Mouse (Mus musculus): ENCODE data around the gene Map4k2. TPM values are rescaled to one million over a fixed set of nuclear protein-coding genes. Genes with fewer than 3 reads are reported as not detected.
"Not testable (repeated sequence)": the region's sequence is repeated elsewhere in the genome, so short reads cannot be mapped to it uniquely, and the experiment has no call there.

Map4k2 gene
- polyA plus RNA-seq, 1 experiment from 2014 or later = 17.2 TPM

GRCm38 (mm10) chr19:6310181-6310580 lies 30.8 kb upstream of the Map4k2 start:
- no peak overlapping the region for H3K9ac ChIP-seq (ENCODE audit: low read length)
- H3K4me2 ChIP-seq (ENCODE audit: low read depth, low read length) = no peak overlapping the region
- no peaks in the 10 kb centered on the region for H3K27me3 ChIP-seq (ENCODE audit: control insufficient read depth, insufficient read depth, low read length)
- no peak for ATAC-seq (replicated peaks; ENCODE audit: extremely low read depth, insufficient read depth, low FRiP score)
- no peaks in the 10 kb centered on the region for H3K9me3 ChIP-seq (replicated peaks; ENCODE audit: control insufficient read depth, low read length)
- H3K27ac ChIP-seq (ENCODE audit: low read length) = no peak overlapping the region
- 92% methylated on average over 5 of the region's 5 CpGs for WGBS
- H3K4me3 ChIP-seq (ENCODE audit: low read length) = no peak overlapping the region
- peaks cover 6% of the 10 kb centered on the region; the same call in 1 of the 2 replicates for H3K4me1 ChIP-seq (ENCODE audit: control insufficient read depth, insufficient read depth, low read length)
- peaks cover 19% of the 10 kb centered on the region for H3K36me3 ChIP-seq (ENCODE audit: control insufficient read depth, insufficient read depth)

- 83% methylated on average over 3 of the region's 3 CpGs for WGBS
- H3K27me3 ChIP-seq (ENCODE audit: control insufficient read depth, insufficient read depth, low read length); H3K4me1 ChIP-seq (ENCODE audit: control insufficient read depth, insufficient read depth, low read length); H3K9me3 ChIP-seq (replicated peaks; ENCODE audit: control insufficient read depth, low read length); H3K27ac ChIP-seq (ENCODE audit: low read length); H3K9ac ChIP-seq (ENCODE audit: low read length); ATAC-seq (replicated peaks; ENCODE audit: extremely low read depth, insufficient read depth, low FRiP score); H3K4me3 ChIP-seq (ENCODE audit: low read length); H3K4me2 ChIP-seq (ENCODE audit: low read depth, low read length): not testable (repeated sequence)
- peaks cover 24% of the 10 kb centered on the region for H3K36me3 ChIP-seq (ENCODE audit: control insufficient read depth, insufficient read depth)
These were observed 29.2 kb upstream of the Map4k2 start for GRCm38 (mm10) chr19:6311783-6312182.

- Histone ChIP-seq H3K4me1 (ENCODE audit: control insufficient read depth, insufficient read depth, low read length) (no peaks in the 10 kb centered on the region), H3K4me2 (ENCODE audit: low read depth, low read length) (no peak overlapping the region), H3K9me3 (replicated peaks; ENCODE audit: control insufficient read depth, low read length) (no peaks in the 10 kb centered on the region), H3K9ac (ENCODE audit: low read length) (no peak overlapping the region), H3K27ac (ENCODE audit: low read length) (no peak overlapping the region), H3K27me3 (ENCODE audit: control insufficient read depth, insufficient read depth, low read length) (no peaks in the 10 kb centered on the region), H3K36me3 (ENCODE audit: control insufficient read depth, insufficient read depth) (peaks cover 37% of the 10 kb centered on the region), H3K4me3 (ENCODE audit: low read length) (no peak overlapping the region)
- 90% methylated on average over 8 of the region's 8 CpGs for WGBS
- ATAC-seq (replicated peaks; ENCODE audit: extremely low read depth, insufficient read depth, low FRiP score) = no peak
These were observed 27.1 kb upstream of the Map4k2 start for GRCm38 (mm10) chr19:6313796-6314195.

GRCm38 (mm10) chr19:6314513-6314912 lies 26.4 kb upstream of the Map4k2 start:
- 78% methylated on average over 8 of the region's 8 CpGs for WGBS
- no peak overlapping the region for H3K9ac ChIP-seq (ENCODE audit: low read length)
- H3K4me3 ChIP-seq (ENCODE audit: low read length) = no peak overlapping the region
- no peaks in the 10 kb centered on the region for H3K4me1 ChIP-seq (ENCODE audit: control insufficient read depth, insufficient read depth, low read length)
- no peak overlapping the region for H3K27ac ChIP-seq (ENCODE audit: low read length)
- H3K9me3 ChIP-seq (replicated peaks; ENCODE audit: control insufficient read depth, low read length) = no peaks in the 10 kb centered on the region
- H3K4me2 ChIP-seq (ENCODE audit: low read depth, low read length) = no peak overlapping the region
- no peaks in the 10 kb centered on the region for H3K27me3 ChIP-seq (ENCODE audit: control insufficient read depth, insufficient read depth, low read length)
- no peak for ATAC-seq (replicated peaks; ENCODE audit: extremely low read depth, insufficient read depth, low FRiP score)
- peaks cover 39% of the 10 kb centered on the region for H3K36me3 ChIP-seq (ENCODE audit: control insufficient read depth, insufficient read depth)

GRCm38 (mm10) chr19:6315573-6315972 lies 25.4 kb upstream of the Map4k2 start:
- Histone ChIP-seq H3K4me1 (ENCODE audit: control insufficient read depth, insufficient read depth, low read length) (no peaks in the 10 kb centered on the region), H3K9ac (ENCODE audit: low read length) (no peak overlapping the region), H3K9me3 (replicated peaks; ENCODE audit: control insufficient read depth, low read length) (no peaks in the 10 kb centered on the region), H3K4me2 (ENCODE audit: low read depth, low read length) (no peak overlapping the region), H3K36me3 (ENCODE audit: control insufficient read depth, insufficient read depth) (peaks cover 36% of the 10 kb centered on the region), H3K4me3 (ENCODE audit: low read length) (no peak overlapping the region), H3K27ac (ENCODE audit: low read length) (no peak overlapping the region), H3K27me3 (ENCODE audit: control insufficient read depth, insufficient read depth, low read length) (no peaks in the 10 kb centered on the region)
- WGBS = 78% methylated on average over 14 of the region's 14 CpGs
- ATAC-seq (replicated peaks; ENCODE audit: extremely low read depth, insufficient read depth, low FRiP score) = no peak

- Histone ChIP-seq H3K27ac (ENCODE audit: low read length) (no peak overlapping the region), H3K4me3 (ENCODE audit: low read length) (no peak overlapping the region), H3K9me3 (replicated peaks; ENCODE audit: control insufficient read depth, low read length) (no peaks in the 10 kb centered on the region), H3K4me2 (ENCODE audit: low read depth, low read length) (no peak overlapping the region), H3K27me3 (ENCODE audit: control insufficient read depth, insufficient read depth, low read length) (no peaks in the 10 kb centered on the region), H3K36me3 (ENCODE audit: control insufficient read depth, insufficient read depth) (peaks cover 28% of the 10 kb centered on the region), H3K9ac (ENCODE audit: low read length) (no peak overlapping the region), H3K4me1 (ENCODE audit: control insufficient read depth, insufficient read depth, low read length) (peaks cover 8% of the 10 kb centered on the region)
- WGBS = 87% methylated on average over 12 of the region's 12 CpGs
- no peak for ATAC-seq (replicated peaks; ENCODE audit: extremely low read depth, insufficient read depth, low FRiP score)
These were observed 22.8 kb upstream of the Map4k2 start for GRCm38 (mm10) chr19:6318145-6318544.

GRCm38 (mm10) chr19:6321358-6321757 lies 19.6 kb upstream of the Map4k2 start:
- peaks cover 15% of the 10 kb centered on the region; the same call in 1 of the 2 replicates for H3K36me3 ChIP-seq (ENCODE audit: control insufficient read depth, insufficient read depth)
- H3K27ac ChIP-seq (ENCODE audit: low read length) = no peak overlapping the region
- H3K9me3 ChIP-seq (replicated peaks; ENCODE audit: control insufficient read depth, low read length) = no peaks in the 10 kb centered on the region
- WGBS = 49% methylated on average over 8 of the region's 8 CpGs
- ATAC-seq (replicated peaks; ENCODE audit: extremely low read depth, insufficient read depth, low FRiP score) = peak; percentile 40; the same call in 1 of the 2 replicates
- peaks cover 8% of the 10 kb centered on the region for H3K4me1 ChIP-seq (ENCODE audit: control insufficient read depth, insufficient read depth, low read length)
- no peak overlapping the region for H3K9ac ChIP-seq (ENCODE audit: low read length)
- H3K4me2 ChIP-seq (ENCODE audit: low read depth, low read length) = no peak overlapping the region
- H3K27me3 ChIP-seq (ENCODE audit: control insufficient read depth, insufficient read depth, low read length) = no peaks in the 10 kb centered on the region
- no peak overlapping the region for H3K4me3 ChIP-seq (ENCODE audit: low read length)

- ATAC-seq (replicated peaks; ENCODE audit: extremely low read depth, insufficient read depth, low FRiP score) = no peak
- no peaks in the 10 kb centered on the region for H3K27me3 ChIP-seq (ENCODE audit: control insufficient read depth, insufficient read depth, low read length)
- no peaks in the 10 kb centered on the region for H3K9me3 ChIP-seq (replicated peaks; ENCODE audit: control insufficient read depth, low read length)
- H3K27ac ChIP-seq (ENCODE audit: low read length) = no peak overlapping the region
- 70% methylated on average over 33 of the region's 33 CpGs for WGBS
- no peak overlapping the region for H3K9ac ChIP-seq (ENCODE audit: low read length)
- peaks cover 14% of the 10 kb centered on the region; the same call in 1 of the 2 replicates for H3K36me3 ChIP-seq (ENCODE audit: control insufficient read depth, insufficient read depth)
- H3K4me2 ChIP-seq (ENCODE audit: low read depth, low read length) = no peak overlapping the region
- H3K4me1 ChIP-seq (ENCODE audit: control insufficient read depth, insufficient read depth, low read length) = peaks cover 8% of the 10 kb centered on the region
- no peak overlapping the region for H3K4me3 ChIP-seq (ENCODE audit: low read length)
These were observed 18.9 kb upstream of the Map4k2 start for GRCm38 (mm10) chr19:6321786-6322621.

GRCm38 (mm10) chr19:6324751-6325150 lies 16.2 kb upstream of the Map4k2 start:
- H3K27me3 ChIP-seq (ENCODE audit: control insufficient read depth, insufficient read depth, low read length) = no peaks in the 10 kb centered on the region
- peaks cover 8% of the 10 kb centered on the region for H3K4me1 ChIP-seq (ENCODE audit: control insufficient read depth, insufficient read depth, low read length)
- no peak overlapping the region for H3K4me3 ChIP-seq (ENCODE audit: low read length)
- H3K4me2 ChIP-seq (ENCODE audit: low read depth, low read length) = no peak overlapping the region
- H3K27ac ChIP-seq (ENCODE audit: low read length) = no peak overlapping the region
- no peaks in the 10 kb centered on the region for H3K36me3 ChIP-seq (ENCODE audit: control insufficient read depth, insufficient read depth)
- no peak for ATAC-seq (replicated peaks; ENCODE audit: extremely low read depth, insufficient read depth, low FRiP score)
- no peaks in the 10 kb centered on the region for H3K9me3 ChIP-seq (replicated peaks; ENCODE audit: control insufficient read depth, low read length)
- 75% methylated on average over 9 of the region's 9 CpGs for WGBS
- H3K9ac ChIP-seq (ENCODE audit: low read length) = no peak overlapping the region
